Mouse (Mus musculus): ENCODE data around the gene Ap4b1. TPM values are rescaled to one million over a fixed set of nuclear protein-coding genes. Genes with fewer than 3 reads are reported as not detected.
A peak's percentile ranks its signal among the peaks of the same experiment; 100 is the strongest.
"Not testable (repeated sequence)": the region's sequence is repeated elsewhere in the genome, so short reads cannot be mapped to it uniquely, and the experiment has no call there.

Gene Ap4b1
- total RNA-seq, 2 experiments from 2014 or later, result 8.6 to 10.6 TPM

DNA sequence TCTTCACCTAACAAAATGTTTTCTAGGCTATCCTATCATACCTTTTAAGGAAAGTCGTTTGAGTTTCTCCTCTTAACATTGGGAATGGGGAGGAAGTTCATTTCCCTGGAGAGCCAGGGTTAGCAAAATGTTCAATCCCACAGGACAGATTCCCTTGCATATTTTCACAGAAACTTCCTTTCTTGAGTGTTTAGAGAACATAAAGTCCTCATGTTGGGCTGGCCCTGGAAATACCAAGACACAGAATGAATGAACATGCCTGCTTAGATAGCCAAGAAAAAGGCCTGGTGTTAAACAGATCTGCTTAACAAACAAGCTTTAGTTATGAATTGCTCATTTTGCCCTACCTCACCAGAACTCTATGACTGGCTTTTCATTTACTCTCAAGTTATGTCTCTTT is 16.8 kb upstream of the Ap4b1 start:
- no peak for DNase-seq
- intact Hi-C loops (cut with DNase I; ENCODE audit: low total_unique reads), result no loop called here

DNA sequence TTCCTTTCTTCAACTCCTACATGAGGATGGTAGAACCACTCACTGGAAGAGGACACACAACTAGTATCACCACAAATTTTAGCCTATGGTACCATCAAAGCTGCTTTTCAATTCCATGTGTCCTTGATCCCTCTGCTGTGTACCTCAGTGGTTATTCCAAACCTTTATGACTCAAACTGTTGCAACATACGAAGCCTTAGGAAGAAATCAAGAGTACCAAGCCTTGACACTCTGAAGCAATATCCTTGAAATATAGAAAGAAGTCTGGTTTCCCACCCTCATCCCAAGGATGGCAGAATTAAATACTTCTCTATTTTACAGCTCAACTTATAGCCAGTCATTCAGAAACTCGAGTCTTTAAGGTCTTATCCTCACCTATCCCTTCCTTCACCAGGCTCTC is 12.9 kb upstream of the Ap4b1 start:
- intact Hi-C loops (cut with DNase I; ENCODE audit: low total_unique reads), result no loop called here
- no peak for DNase-seq

DNA sequence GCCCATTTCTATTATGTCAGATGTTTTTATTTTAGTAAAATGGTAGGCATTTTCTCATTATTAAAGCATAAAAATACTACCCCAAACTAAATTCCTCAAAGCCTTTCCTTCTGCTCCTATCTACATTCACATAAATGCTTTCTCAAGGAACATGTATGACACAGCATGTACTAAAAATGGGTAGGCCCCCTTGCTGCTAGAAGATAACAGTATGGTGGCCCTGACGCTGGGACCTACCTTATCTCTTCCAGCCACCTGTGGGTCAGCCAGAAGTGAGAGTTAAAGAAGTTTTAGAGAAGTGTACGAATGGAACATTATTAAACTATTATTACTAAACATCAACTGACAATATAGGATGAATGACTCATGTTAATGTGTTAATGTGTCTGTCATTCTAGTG is 9.8 kb upstream of the Ap4b1 start:
- no peak for DNase-seq
- intact Hi-C loops (cut with DNase I; ENCODE audit: low total_unique reads), result no loop called here

DNA sequence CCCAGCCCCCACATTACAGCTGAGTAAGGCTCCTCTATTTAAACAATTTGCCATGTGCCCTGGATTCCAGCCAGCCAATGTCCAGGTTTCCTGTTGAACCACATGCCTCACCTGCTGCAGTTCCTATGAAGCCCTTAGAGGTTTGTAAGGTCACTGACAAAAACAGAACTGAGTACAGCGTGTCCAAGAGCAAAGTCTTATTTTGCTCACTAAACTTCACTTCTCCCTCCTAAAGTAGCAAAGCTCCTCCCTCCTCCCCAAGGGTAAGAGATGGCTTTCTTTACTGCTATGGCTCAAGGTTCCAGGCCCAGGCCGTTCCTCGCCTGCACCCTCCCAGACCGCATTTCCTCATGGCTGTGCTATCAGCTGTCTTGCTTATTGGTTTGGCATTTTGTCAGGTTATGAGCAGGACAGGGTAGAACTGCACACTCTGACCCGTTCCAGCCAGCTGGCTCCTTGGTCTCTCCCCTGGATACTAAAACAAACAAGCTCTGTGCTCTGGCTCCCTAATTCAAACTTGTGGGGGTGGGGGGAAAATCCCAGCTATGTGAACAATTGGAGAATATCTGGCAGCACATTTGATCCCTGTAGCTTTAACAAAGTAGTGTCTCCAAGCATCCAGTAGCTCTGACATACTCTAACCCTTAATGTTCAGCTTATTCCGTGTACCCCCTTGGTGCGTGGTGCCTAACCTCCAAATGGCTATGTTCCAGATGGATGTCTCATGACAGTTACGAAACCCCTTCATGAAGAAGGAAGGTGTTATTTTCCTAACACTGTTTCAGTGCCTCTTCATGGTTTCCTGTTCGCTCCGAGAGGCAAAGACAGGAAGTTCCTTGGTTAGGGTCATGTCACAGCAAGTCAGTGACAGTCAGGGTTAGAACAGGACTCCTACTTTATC is 7.4 kb upstream of the Ap4b1 start:
- intact Hi-C loops (cut with DNase I; ENCODE audit: low total_unique reads), result no loop called here
- peak; percentile 76 for DNase-seq

DNA sequence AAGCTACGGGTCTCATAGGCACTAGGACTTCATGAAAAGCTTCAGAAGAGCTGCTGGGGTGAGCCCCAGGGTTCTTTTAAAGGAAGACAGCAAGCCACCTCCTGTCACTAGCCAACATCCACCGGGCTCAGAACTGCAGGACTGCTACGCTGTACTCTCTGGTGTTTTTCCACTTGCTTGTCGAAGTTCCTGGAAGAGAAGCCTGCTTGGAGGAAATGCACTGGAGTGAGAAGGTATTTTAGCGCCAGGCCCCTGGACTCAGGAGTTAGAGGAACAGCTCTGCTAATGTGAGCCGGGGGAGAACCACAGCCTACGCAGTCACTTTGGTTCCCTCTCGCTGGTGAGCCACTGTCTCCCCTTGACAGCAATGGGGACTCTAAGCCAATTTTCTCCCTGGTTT is 6.5 kb upstream of the Ap4b1 start:
- DNase-seq, result no peak
- intact Hi-C loops (cut with DNase I; ENCODE audit: low total_unique reads), result no loop called here

DNA sequence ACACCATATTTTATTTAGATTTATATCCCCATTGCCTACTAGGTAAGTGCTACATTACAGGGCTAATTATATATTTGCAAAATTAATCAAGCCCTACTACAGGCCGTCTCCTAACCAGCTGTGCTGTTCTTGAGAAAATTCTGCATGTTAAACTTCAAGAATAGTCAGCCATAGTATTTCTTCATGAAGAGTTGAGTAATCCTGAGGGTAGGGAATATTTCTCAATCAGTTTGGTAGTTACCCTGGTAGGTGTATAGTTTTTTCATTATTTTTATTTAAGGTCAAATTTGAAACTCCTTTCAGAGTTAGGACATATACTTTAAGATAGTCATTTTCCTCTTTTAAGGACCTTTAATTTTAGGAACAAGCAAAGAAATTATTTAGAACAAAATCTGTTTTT is 3.6 kb upstream of the Ap4b1 start:
- intact Hi-C loops (cut with DNase I; ENCODE audit: low total_unique reads), result no loop called here
- DNase-seq, result no peak

DNA sequence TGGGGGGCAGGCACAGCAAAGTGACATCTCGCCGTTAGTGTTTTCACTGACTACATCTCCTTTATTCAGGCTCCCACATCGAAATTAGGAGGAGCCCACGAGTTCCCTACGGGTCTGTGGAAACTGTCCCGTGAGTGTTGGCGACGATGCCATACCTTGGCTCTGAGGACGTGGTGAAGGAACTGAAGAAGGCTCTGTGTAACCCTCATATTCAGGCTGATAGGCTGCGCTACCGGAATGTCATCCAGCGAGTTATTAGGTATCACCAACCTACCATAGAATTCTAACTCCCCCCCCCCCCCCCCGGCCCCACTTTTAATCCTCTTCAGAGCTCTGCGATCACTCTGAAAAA is 455 bp downstream of the Ap4b1 start:
- intact Hi-C loops (cut with DNase I; ENCODE audit: low total_unique reads), result loop anchor here (5.0 kb wide), 1 partner anchor 62 kb away; no protein-coding TSS in a partner anchor
- no peak for DNase-seq

DNA sequence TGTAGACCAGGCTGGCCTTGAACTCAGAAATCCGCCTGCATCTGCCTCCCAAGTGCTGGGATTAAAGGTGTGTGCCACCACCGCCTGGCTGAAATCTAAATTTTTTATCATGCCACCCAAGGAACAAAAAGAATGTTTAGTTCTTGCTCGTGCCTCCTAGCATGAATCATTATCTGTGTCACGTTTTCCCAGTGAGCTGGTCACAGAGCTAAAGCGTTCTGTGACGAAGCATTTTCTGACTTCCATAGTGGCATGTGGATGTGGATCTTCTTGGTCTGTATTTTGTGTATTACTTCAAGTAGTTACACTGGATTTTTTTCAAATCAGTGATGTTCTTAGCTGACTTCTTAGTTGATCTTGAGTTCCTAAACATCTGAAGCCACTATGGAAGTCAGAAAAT is 1.6 kb downstream of the Ap4b1 start:
- intact Hi-C loops (cut with DNase I; ENCODE audit: low total_unique reads), result loop anchor here (5.0 kb wide), 1 partner anchor 64 kb away; no protein-coding TSS in a partner anchor
- no peak for DNase-seq

DNA sequence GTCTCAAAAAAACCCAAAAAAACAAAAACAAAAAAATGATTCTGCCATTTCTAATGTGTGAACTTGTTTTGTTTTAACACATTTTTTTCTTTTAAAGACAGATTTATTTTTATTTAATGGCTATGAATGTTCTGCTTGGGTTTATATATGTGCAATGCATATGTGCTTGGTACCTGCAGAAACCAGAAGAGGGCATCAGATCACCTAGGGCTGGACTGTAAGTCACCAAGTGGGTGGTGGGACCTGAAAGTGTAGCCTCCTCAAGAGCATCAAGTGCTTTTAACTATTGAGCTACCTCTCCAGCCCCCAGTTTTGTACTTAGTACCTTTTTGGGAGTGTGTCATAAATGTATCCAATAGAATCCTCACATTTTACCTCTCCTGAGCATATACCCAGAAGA is 18.2 kb downstream of the Ap4b1 start:
- no peak for DNase-seq
- intact Hi-C loops (cut with DNase I; ENCODE audit: low total_unique reads), result no loop called here

DNA sequence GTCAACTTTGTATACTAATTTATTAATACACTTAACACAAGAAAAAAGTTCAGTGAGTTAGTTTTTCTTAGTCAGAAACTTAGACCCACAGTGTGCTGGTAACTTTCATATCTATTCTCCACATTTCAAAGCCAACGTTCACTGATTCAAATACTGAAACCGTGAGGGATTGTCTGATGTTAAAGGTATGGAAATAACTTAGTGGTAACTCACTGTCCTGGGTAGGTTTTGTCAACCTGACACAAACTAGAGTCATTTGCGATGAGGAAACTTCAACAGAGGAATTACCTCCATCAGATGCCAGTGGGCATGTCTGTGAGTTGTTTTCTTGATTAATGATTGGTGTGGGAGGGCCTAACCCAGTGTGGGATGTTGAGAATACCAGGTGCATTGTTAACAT is 19.7 kb downstream of the Ap4b1 start:
- intact Hi-C loops (cut with DNase I; ENCODE audit: low total_unique reads), result no loop called here
- no peak for DNase-seq

DNA sequence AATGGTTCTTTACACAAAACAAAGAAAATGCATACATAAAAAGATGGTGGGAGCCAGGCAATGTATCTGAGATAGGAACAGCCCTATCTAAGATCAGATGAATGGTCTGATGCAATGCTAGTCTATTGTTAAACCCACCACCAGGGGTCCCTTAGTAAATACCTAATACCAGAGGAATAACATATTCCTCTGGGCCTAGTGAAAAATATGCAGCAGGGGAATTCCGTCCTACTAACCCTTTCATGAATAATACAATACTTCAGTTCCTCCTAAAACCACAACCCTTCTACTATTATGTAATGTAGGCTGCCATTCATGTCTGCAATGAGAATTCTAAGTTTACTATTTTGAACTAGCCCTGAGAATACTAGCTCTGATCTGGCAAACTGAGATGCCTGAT is 21.4 kb downstream of the Ap4b1 start:
- DNase-seq; intact Hi-C loops (cut with DNase I; ENCODE audit: low total_unique reads): not testable (repeated sequence)

DNA sequence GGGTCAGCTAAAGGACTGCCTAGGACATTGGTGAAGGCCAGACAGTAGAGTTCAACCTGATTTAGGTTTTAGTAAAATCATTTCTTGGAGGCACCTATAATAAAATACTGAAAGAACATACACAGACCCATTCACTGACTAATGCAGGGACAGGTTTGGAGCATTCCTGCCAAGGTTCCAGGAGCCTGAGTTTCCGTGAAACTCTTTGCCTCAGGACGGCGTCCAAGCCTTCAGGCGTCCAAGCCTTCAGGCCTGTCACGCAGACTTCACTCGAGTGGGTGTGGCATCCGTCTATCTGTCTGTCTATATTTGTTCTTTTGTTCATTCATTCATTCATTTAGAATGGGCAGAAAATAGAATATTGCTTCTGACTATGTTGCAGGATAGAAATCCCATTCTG is 21.8 kb downstream of the Ap4b1 start:
- intact Hi-C loops (cut with DNase I; ENCODE audit: low total_unique reads), result no loop called here
- no peak for DNase-seq

DNA sequence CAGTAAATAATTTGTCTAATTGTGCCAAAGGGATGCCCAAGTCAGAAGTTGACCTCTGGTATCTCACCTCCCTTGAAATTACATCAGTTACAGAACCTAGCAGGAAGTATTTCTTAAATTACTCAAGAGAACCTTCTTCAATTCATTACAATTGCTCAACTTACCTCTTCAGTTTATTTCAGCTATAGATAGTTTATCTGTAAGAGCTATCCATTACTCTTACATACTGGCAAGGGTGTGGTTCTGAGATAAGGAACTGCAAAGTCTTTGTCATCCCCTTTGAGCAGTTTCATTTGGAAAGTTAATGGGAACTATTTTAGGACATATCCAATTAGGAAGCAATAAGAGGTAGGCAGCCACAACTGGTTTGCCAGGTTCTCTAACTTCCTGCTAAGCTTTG is 23.1 kb downstream of the Ap4b1 start, which contains the start of gene Bcl2l15:
Gene Bcl2l15, plus strand, starts transcription at position 176 of the 400 bp plus-strand sequence.
- intact Hi-C loops (cut with DNase I; ENCODE audit: low total_unique reads), result no loop called here
- DNase-seq, result no peak

DNA sequence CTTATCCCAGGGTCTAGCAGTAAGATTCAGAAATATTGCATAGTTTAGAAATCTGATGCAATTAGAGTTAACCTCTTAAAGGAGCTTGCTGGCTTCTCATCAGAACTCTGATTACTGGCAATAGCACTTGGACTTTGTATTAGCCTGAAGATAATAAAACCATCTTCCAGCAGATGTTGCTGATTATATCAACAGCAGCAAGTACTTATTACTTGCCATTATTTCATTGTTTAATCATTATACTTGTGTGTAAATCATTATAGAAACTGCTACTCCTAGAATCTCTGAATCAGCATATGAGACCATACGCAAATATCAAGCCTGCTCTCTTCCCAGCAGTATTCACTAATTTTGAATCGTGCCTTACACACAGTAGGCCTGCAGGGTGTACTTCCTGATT is 24.7 kb downstream of the Ap4b1 start:
- intact Hi-C loops (cut with DNase I; ENCODE audit: low total_unique reads), result no loop called here
- no peak for DNase-seq

DNA sequence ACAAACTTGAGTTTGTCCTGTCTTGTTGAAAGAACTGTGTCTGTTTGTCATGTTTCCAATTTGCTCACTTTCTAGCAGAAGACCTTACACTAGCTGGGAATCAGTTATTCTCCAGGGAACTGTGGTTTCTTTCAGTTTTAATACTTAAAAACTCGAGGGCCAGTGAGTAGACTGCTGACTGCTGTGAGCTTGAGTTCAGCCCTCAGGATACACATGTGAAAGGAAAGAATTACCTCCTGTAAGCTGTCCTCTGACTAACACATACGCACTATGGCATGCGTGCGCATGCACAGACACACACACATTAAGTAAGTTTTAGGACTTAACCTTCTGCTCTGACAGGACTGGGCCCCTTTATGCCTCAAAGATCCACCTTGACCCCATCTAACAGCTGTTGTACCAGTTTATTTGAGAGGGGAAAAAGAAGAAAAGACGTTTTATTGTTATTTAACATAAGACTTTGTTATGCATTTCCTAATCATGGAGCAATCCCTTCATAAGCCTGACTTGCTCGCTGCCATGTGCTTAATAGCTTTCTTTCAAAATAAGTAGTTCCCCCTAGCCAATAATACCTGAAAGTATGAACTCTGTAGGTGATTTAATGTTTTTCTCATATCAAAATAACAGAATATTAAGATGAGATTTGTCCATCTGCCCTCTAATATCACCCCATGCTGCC is 26.1 kb downstream of the Ap4b1 start:
- DNase-seq, result no peak
- intact Hi-C loops (cut with DNase I; ENCODE audit: low total_unique reads), result no loop called here

DNA sequence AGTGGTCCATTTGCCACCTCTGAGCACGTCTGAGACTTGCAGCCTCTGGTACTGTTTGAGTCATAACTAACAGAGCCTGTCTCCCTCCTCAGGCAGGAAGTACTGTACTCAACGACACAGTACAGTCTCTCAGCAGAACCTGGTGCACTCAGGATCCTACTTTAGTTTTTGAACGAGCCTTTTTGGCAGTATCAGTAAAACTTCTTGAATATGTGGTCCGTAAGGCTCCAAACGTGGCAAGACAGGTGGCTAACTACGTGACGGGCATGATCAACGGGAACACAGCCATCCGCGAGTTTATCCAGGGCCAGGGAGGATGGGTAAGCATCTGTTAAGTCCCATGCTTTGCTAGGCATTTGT is 26.6 kb downstream of the Ap4b1 start:
- DNase-seq, result no peak
- intact Hi-C loops (cut with DNase I; ENCODE audit: low total_unique reads), result no loop called here

DNA sequence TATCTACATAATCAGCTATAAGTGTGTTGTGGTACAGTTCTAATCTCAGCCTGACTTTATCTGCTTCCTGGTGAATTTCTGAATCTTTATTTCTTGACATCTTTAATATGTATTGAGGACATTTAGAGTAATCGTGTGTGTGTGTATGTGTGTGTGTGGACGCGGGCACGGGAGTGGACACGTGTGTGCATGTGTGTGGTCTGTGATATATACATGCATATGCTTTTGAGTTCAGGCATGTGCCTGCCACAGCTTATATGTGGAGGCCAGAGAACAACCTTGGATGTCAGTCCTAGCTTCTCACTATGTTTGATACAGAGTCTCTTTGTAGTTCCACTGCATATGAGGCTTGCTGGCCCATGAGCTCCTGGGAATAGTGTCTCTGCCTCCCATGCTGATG is 27.1 kb downstream of the Ap4b1 start:
- DNase-seq, result no peak
- intact Hi-C loops (cut with DNase I; ENCODE audit: low total_unique reads), result no loop called here

DNA sequence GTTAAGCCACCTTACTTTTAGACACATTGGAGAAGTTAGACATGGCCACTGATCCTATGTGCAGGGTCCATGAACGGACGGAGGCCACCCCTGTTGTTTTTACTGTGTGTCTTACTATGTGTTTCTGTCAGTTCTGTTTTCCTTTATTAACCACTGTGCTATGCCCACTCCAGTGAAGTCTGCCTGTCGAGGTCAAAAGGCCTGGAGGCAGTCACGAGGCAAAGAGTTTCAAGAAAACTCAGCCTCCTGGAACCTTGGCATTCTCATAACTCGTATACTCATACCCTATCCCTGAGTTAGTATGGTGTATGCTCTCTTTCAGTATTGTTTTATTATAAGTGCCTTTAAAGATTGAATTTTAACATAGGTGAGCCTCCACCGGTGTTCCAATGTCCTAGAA is 30.4 kb downstream of the Ap4b1 start:
- intact Hi-C loops (cut with DNase I; ENCODE audit: low total_unique reads), result no loop called here
- DNase-seq, result no peak

DNA sequence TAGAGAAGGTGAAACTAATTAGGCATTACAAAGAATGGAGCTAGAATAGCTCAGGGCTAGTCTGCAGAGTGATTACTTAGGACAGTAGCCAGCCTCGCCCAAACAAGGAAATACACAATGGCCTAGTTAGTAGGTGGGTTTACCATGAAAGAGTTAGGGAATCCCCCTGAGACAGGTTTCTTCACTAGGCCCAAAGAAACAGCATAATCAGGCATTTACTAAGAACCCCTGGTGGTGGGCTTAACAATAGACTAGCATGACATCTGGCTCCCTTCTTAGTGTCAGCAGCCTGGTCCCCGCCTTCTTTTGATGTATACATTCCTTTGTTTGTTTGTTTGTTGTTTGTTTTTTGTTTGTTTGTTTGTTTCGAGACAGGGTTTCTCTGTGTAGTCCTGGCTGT is 30.9 kb downstream of the Ap4b1 start:
- intact Hi-C loops (cut with DNase I; ENCODE audit: low total_unique reads), result not testable (repeated sequence)

DNA sequence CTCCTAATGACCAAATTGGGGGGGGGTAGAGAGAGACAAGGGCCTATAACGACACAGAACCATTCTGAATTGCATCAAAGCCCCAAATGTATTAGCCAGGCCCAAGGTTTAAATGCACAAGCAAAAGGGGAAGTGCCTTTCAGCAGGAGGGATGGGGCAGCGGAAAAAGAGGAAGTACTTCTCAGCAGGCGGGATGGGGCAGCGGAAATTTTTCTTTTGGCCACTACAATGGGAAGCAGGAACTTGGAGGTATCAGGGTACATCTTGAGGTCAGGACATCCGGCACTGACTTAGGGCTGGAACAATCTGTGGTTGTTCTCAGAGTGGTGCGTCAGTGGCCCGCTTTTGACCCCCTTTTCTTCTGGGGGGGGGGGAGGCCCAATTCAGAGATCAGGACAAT is 31.6 kb downstream of the Ap4b1 start:
- intact Hi-C loops (cut with DNase I; ENCODE audit: low total_unique reads); DNase-seq: not testable (repeated sequence)

More for the DNA sequence above, 30.9 kb downstream of the Ap4b1 start:
- not testable (repeated sequence) for DNase-seq

All from gastrocnemius, postnatal 14 days (tissue).